Mouse (Mus musculus) limb, embryonic 14.5 days (tissue): ENCODE measurements at regions not wholly inside any gene's neighbourhood (a gene's known extent, or its start where the extent isn't known, plus 50 kb on each side); places are given as distances from the start of the nearest gene placed in this dataset.

Experiments used
- ATAC-seq: fragments of 200-750 bp; cut with Nextera tagmentation; 2 replicates; pipeline ENCODE4 v1.8.0; 2017; ENCODE audit warnings: low read depth, moderate number of reproducible peaks, moderate TSS enrichment; ENCODE audit not compliant: low FRiP score
- DNase-seq: peaks from one replicate; pipeline ENCODE4 v3.0.0-alpha.2; 2015; ENCODE audit warnings: low spot score
- H3K27ac ChIP-seq: fragments of 300-500 bp; sonication (generic); replicated peaks from 2 replicates; pipeline ENCODE4 v1.5.1; 2014; ENCODE audit warnings: low read depth, mild to moderate bottlenecking, low read length, moderate library complexity, mixed read lengths
- H3K27me3 ChIP-seq: fragments of 300-500 bp; sonication (generic); 2 replicates; pipeline ENCODE4 v1.6.1; 2014; ENCODE audit warnings: low read length, mixed read lengths; ENCODE audit not compliant: control insufficient read depth, insufficient read depth
- H3K36me3 ChIP-seq: fragments of 300-500 bp; sonication (generic); 2 replicates; pipeline ENCODE4 v1.6.1; 2014; ENCODE audit warnings: mild to moderate bottlenecking, low read length, moderate library complexity, mixed read lengths; ENCODE audit not compliant: control insufficient read depth, insufficient read depth
- H3K4me1 ChIP-seq: fragments of 300-500 bp; sonication (generic); 2 replicates; pipeline ENCODE4 v1.6.1; 2014; ENCODE audit warnings: antibody characterized with exemption, low read length, mixed read lengths; ENCODE audit not compliant: control insufficient read depth, insufficient read depth
- H3K4me2 ChIP-seq: fragments of 300-500 bp; sonication (generic); replicated peaks from 2 replicates; pipeline ENCODE4 v1.6.1; 2014; ENCODE audit warnings: low read depth, mild to moderate bottlenecking, low read length, moderate library complexity; ENCODE audit not compliant: severe bottlenecking
- H3K4me3 ChIP-seq: fragments of 300-500 bp; sonication (generic); replicated peaks from 2 replicates; pipeline ENCODE4 v1.5.1; 2014; ENCODE audit warnings: low read length
- H3K9ac ChIP-seq: fragments of 300-500 bp; sonication (generic); 2 replicates; pipeline ENCODE4 v1.6.1; 2014; ENCODE audit warnings: mild to moderate bottlenecking, low read depth, low read length, moderate library complexity; ENCODE audit not compliant: severe bottlenecking
- H3K9me3 ChIP-seq: fragments of 300-500 bp; sonication (generic); 2 replicates; pipeline ENCODE4 v1.6.1; 2016; ENCODE audit warnings: low read length; ENCODE audit not compliant: control insufficient read depth
- POLR2A ChIP-seq: fragments of 200-500 bp; IDR thresholded peaks from 2 replicates; pipeline ENCODE4 v1.8.0; 2012; ENCODE audit warnings: inconsistent platforms, mild to moderate bottlenecking, moderate library complexity, borderline replicate concordance; ENCODE audit not compliant: insufficient read depth, insufficient read length; ENCODE audit errors: extremely low read depth
- WGBS: fragments of 180-500 bp; shearing (Covaris S2); extraction: QIAGEN DNeasy Blood & Tissue Kit; methylation state at CpG from one replicate; pipeline ENCODE4 v1.1.7; 2014; 5-methylcytosine and 5-hydroxymethylcytosine counted together

DNA sequence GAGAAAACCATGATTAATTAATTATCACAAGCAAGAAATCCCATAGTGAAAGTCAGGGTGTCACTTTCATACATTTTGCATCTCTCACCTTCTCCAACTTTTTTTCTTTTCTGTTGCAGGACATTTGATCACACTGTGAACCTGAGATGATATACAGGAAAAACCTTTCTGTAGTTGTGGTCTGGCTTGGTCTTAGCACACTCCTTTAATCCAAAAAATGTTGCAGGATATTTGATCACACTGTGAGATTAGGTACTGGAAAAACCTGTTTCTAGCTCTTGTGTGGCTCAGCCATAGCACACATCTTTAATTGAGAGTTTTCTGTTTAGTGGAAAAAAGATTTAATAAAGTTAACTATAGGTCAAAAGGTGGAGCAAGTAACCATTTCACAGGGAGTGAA, 645.6 kb upstream of the Zfp804a start:
- no peak for ATAC-seq
- no peak overlapping the region for H3K4me2 ChIP-seq
- no peak overlapping the region for H3K9ac ChIP-seq
- no peak overlapping the region for H3K4me3 ChIP-seq
- no peak overlapping the region for H3K27ac ChIP-seq
- H3K9me3 ChIP-seq = no peaks in the 10 kb centered on the region
- no peaks in the 10 kb centered on the region for H3K36me3 ChIP-seq
- H3K4me1 ChIP-seq = no peaks in the 10 kb centered on the region
- no peak for DNase-seq
- no peaks in the 10 kb centered on the region for H3K27me3 ChIP-seq
- no peak for TF ChIP-seq POLR2A

DNA sequence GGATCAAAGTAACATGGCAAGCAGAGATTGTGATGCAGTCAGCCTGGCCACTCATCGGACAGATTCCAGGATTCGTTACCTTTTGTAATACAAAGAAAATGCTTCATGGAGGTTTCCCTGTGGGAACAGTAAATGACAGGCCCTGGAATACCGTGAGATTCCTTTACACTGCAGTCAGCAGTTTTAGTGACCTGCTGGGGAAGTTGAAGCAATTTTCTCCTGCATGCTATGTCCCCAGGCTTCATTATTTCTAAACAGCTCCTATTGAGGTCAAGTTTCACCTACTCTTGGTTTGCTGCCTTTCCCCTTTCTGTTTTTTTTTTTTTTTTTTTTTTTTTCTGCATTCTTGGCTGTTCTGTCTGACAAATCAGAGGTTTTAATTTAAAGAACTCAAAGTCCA, 641.3 kb upstream of the Zfp804a start:
- no peak for TF ChIP-seq POLR2A
- Histone ChIP-seq H3K4me2 (no peak overlapping the region), H3K4me1 (no peaks in the 10 kb centered on the region), H3K9me3 (no peaks in the 10 kb centered on the region), H3K4me3 (no peak overlapping the region), H3K27me3 (no peaks in the 10 kb centered on the region), H3K36me3 (no peaks in the 10 kb centered on the region), H3K27ac (0 out of 2 replicates have a peak overlapping the region, but pooled peaks have one; percentile 6), H3K9ac (no peak overlapping the region)
- DNase-seq (peak; percentile 59), ATAC-seq (peak; percentile 81)
- 15% methylated on average over 3 of the region's 3 CpGs for WGBS

DNA sequence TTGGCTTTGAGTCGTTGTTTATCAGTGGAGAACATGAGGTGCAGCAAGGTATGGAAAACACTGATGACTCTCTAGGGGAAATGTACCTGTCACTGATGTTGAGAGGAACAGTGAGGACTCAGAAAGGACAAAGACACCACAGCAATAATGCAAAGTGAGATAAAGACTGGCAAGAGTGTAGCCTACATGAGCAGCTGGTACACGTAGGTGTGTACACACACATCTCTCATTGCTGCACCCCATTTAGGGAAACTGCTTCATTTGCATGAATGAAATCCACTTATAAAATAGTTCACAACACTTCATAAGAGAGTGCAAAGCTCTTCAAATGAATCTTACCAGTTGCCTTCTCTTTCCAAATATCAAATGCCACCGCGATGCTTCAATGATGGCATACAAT, 621.6 kb upstream of the Zfp804a start:
- TF ChIP-seq POLR2A = no peak
- WGBS = 94% methylated on average over 4 of the region's 4 CpGs

DNA sequence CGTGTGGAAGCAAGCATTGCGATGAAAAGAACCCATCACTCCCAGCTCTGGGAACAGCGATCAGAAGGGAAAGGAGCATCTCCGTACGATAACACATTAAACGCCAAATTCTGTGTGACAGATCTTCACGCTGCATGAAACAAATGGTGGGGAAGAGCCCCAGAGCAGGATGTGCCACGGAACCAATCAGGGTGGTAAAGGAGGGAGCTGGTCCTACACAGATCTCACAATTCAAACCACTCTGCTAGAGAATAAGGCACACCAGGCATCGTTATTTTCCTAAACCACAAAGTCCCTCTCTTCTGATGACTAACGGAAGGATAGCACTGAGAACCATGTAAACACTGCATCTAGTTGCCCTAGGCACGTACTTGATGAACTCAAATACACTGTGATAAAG, 613.9 kb upstream of the Zfp804a start:
- H3K4me1 ChIP-seq = no peaks in the 10 kb centered on the region
- H3K27me3 ChIP-seq = no peaks in the 10 kb centered on the region
- no peak overlapping the region for H3K27ac ChIP-seq
- no peak for TF ChIP-seq POLR2A
- no peak overlapping the region for H3K4me2 ChIP-seq
- ATAC-seq (no peak), DNase-seq (no peak)
- H3K9ac ChIP-seq = no peak overlapping the region
- 81% methylated on average over 11 of the region's 11 CpGs for WGBS
- H3K36me3 ChIP-seq = no peaks in the 10 kb centered on the region
- no peaks in the 10 kb centered on the region for H3K9me3 ChIP-seq
- no peak overlapping the region for H3K4me3 ChIP-seq

More for the DNA sequence above, 621.6 kb upstream of the Zfp804a start:
- Histone ChIP-seq H3K9ac (no peak overlapping the region), H3K27me3 (no peaks in the 10 kb centered on the region), H3K4me2 (no peak overlapping the region), H3K27ac (no peak overlapping the region), H3K36me3 (no peaks in the 10 kb centered on the region), H3K9me3 (no peaks in the 10 kb centered on the region), H3K4me3 (no peak overlapping the region), H3K4me1 (no peaks in the 10 kb centered on the region)
- DNase-seq (no peak), ATAC-seq (no peak)

DNA sequence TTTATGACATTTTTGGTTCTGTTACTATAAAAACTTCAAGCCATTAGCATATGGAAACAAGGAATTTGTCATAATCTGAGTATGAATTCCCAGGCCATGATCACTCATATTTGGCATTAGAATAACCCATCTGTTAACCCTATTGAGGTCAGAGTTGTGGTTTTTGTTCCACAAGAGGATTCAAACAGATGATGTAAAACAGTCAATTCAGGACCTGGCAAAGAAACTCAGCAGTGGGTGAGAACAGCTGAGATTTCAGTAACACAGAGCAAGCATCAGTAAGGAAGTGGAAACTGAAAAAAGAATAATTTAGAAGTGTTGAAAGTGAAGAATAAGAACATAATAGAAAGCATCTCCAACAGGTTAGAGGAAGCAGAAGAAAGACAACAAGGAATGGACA, 612.1 kb upstream of the Zfp804a start:
- no peak overlapping the region for H3K4me3 ChIP-seq
- ATAC-seq = no peak
- H3K9ac ChIP-seq = no peak overlapping the region
- H3K4me1 ChIP-seq = no peaks in the 10 kb centered on the region
- no peak for TF ChIP-seq POLR2A
- H3K4me2 ChIP-seq = no peak overlapping the region
- no peaks in the 10 kb centered on the region for H3K27me3 ChIP-seq
- DNase-seq = peak; percentile 3
- no peaks in the 10 kb centered on the region for H3K36me3 ChIP-seq
- no peaks in the 10 kb centered on the region for H3K9me3 ChIP-seq
- H3K27ac ChIP-seq = no peak overlapping the region

DNA sequence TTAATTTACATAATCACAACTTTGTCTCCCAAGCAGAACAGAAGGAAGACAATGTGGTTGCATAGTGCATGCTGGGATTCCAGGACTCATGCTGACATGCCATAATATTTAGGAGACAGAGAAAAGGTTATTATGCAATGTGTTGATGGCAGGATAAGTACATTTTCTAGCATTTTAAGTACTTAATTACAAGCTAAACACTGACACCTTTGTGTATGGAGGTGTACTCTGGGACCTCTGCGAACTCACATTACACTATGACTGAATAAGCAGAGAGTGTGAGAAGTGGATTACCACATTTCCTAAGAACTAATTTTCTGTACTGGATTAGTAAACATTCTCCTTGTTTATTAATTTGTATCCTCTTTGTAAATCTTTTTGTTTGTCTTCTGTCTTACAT, 602.5 kb upstream of the Zfp804a start:
- Histone ChIP-seq H3K4me2 (no peak overlapping the region), H3K27ac (no peak overlapping the region), H3K4me1 (no peaks in the 10 kb centered on the region), H3K9ac (no peak overlapping the region), H3K36me3 (no peaks in the 10 kb centered on the region), H3K4me3 (no peak overlapping the region), H3K9me3 (no peaks in the 10 kb centered on the region), H3K27me3 (no peaks in the 10 kb centered on the region)
- 84% methylated on average over 1 of the region's 1 CpGs for WGBS
- no peak for TF ChIP-seq POLR2A
- no peak for ATAC-seq
- no peak for DNase-seq
